Mouse (Mus musculus): ENCODE measurements around the gene Shisa7. TPM values are rescaled to one million over a fixed set of nuclear protein-coding genes. Genes with fewer than 3 reads are reported as not detected.
"Not testable (repeated sequence)": the region's sequence is repeated elsewhere in the genome, so short reads cannot be mapped to it uniquely, and the experiment has no call there.

Gene Shisa7
- polyA plus RNA-seq, 1 experiment from 2014 or later = not detected

- H3K4me1 ChIP-seq (replicated peaks) = peaks cover 13% of the 10 kb centered on the region
- H3K4me3 ChIP-seq = peak overlapping the region; percentile 79
- 68% methylated on average over 3 of the region's 3 CpGs for WGBS
- H3K27ac ChIP-seq (ENCODE audit: poor library complexity, severe bottlenecking) = no peak overlapping the region
- peak overlapping the region; percentile 98 for H3K9ac ChIP-seq
- peaks cover 43% of the 10 kb centered on the region for H3K36me3 ChIP-seq
- no peaks in the 10 kb centered on the region for H3K9me3 ChIP-seq (replicated peaks)
- no peaks in the 10 kb centered on the region for H3K27me3 ChIP-seq (replicated peaks)
- H3K4me2 ChIP-seq = peak overlapping the region; percentile 95
- ATAC-seq (ENCODE audit: insufficient number of reproducible peaks, low FRiP score) = no peak
Measured at GRCm38 (mm10) chr7:4794631-4795168, 49.8 kb downstream of the Shisa7 start.

GRCm38 (mm10) chr7:4793674-4794073, 50.8 kb downstream of the Shisa7 start:
- Histone ChIP-seq H3K4me2 (peak overlapping the region; percentile 95), H3K27ac (ENCODE audit: poor library complexity, severe bottlenecking) (peak overlapping the region; percentile 94; the same call in 1 of the 2 replicates), H3K9ac (peak overlapping the region; percentile 98), H3K27me3 (replicated peaks) (no peaks in the 10 kb centered on the region), H3K4me1 (replicated peaks) (peaks cover 13% of the 10 kb centered on the region), H3K4me3 (peak overlapping the region; percentile 79), H3K9me3 (replicated peaks) (no peaks in the 10 kb centered on the region), H3K36me3 (peaks cover 43% of the 10 kb centered on the region)
- no peak for ATAC-seq (ENCODE audit: insufficient number of reproducible peaks, low FRiP score)
- WGBS = 34% methylated on average over 4 of the region's 4 CpGs

GRCm38 (mm10) chr7:4793248-4793647, 51.2 kb downstream of the Shisa7 start:
- not testable (repeated sequence) for H3K27me3 ChIP-seq (replicated peaks); H3K9me3 ChIP-seq (replicated peaks)
- peak overlapping the region; percentile 95 for H3K4me2 ChIP-seq
- peak overlapping the region; percentile 79 for H3K4me3 ChIP-seq
- under 1% methylated on average over 31 of the region's 31 CpGs for WGBS
- H3K4me1 ChIP-seq (replicated peaks) = peaks cover 17% of the 10 kb centered on the region
- ATAC-seq (ENCODE audit: insufficient number of reproducible peaks, low FRiP score) = peak; percentile 5; the same call in 1 of the 2 replicates
- H3K9ac ChIP-seq = peak overlapping the region; percentile 98
- peak overlapping the region; percentile 94 for H3K27ac ChIP-seq (ENCODE audit: poor library complexity, severe bottlenecking)
- H3K36me3 ChIP-seq = peaks cover 43% of the 10 kb centered on the region

GRCm38 (mm10) chr7:4792278-4793212, 52.0 kb downstream of the Shisa7 start, which contains the start of gene Rpl28:
Rpl28 (plus strand) TSS chr7:4792874.
- H3K36me3 ChIP-seq = peaks cover 38% of the 10 kb centered on the region
- WGBS = 2% methylated on average over 54 of the region's 54 CpGs
- peak within 1 kb of the TSS; percentile 95 for H3K4me2 ChIP-seq
- peak within 1 kb of the TSS; percentile 79 for H3K4me3 ChIP-seq
- peak within 1 kb of the TSS; percentile 98 for H3K9ac ChIP-seq
- peak; percentile 89 for ATAC-seq (ENCODE audit: insufficient number of reproducible peaks, low FRiP score)
- H3K9me3 ChIP-seq (replicated peaks) = no peaks in the 10 kb centered on the region
- peaks cover 4% of the 10 kb centered on the region; the same call in 1 of the 2 replicates for H3K27me3 ChIP-seq (replicated peaks)
- peaks cover 17% of the 10 kb centered on the region for H3K4me1 ChIP-seq (replicated peaks)
- peak within 1 kb of the TSS; percentile 94 for H3K27ac ChIP-seq (ENCODE audit: poor library complexity, severe bottlenecking)

- H3K36me3 ChIP-seq = peaks cover 9% of the 10 kb centered on the region
Measured at GRCm38 (mm10) chr7:4789436-4789935, 55.0 kb downstream of the Shisa7 start, which contains the start of gene Tmem238. Tmem238 (minus strand) TSS chr7:4789656.

GRCm38 (mm10) chr7:4788499-4789435, 55.7 kb downstream of the Shisa7 start:
- Histone ChIP-seq H3K4me3 (peak overlapping the region; percentile 63), H3K4me2 (peak overlapping the region; percentile 94), H3K9me3 (replicated peaks) (no peaks in the 10 kb centered on the region), H3K27ac (ENCODE audit: poor library complexity, severe bottlenecking) (0 out of 2 replicates have a peak overlapping the region, but pooled peaks have one; percentile 3), H3K27me3 (replicated peaks) (peaks cover 23% of the 10 kb centered on the region), H3K4me1 (replicated peaks) (peaks cover 7% of the 10 kb centered on the region), H3K9ac (peak overlapping the region; percentile 86), H3K36me3 (peaks cover 2% of the 10 kb centered on the region)
- ATAC-seq (ENCODE audit: insufficient number of reproducible peaks, low FRiP score) = peak; percentile 52
- WGBS = 1% methylated on average over 60 of the region's 64 CpGs

More at GRCm38 (mm10) chr7:4789436-4789935, 55.0 kb downstream of the Shisa7 start, which contains the start of gene Tmem238:
- H3K9ac ChIP-seq = peak within 1 kb of the TSS; percentile 86
- H3K4me2 ChIP-seq = peak within 1 kb of the TSS; percentile 94
- H3K27ac ChIP-seq (ENCODE audit: poor library complexity, severe bottlenecking) = 0 out of 2 replicates have a peak within 1 kb of the TSS, but pooled peaks have one; percentile 3
- peak; percentile 4; the same call in 1 of the 2 replicates for ATAC-seq (ENCODE audit: insufficient number of reproducible peaks, low FRiP score)
- H3K4me1 ChIP-seq (replicated peaks) = peaks cover 14% of the 10 kb centered on the region
- peak within 1 kb of the TSS; percentile 63 for H3K4me3 ChIP-seq
- no peaks in the 10 kb centered on the region for H3K9me3 ChIP-seq (replicated peaks)
- WGBS = 6% methylated on average over 40 of the region's 40 CpGs
- H3K27me3 ChIP-seq (replicated peaks) = peaks cover 16% of the 10 kb centered on the region; the same call in 1 of the 2 replicates

- 60% methylated on average over 14 of the region's 14 CpGs for WGBS
- no peak overlapping the region for H3K4me2 ChIP-seq
- H3K36me3 ChIP-seq = no peaks in the 10 kb centered on the region
- ATAC-seq (ENCODE audit: insufficient number of reproducible peaks, low FRiP score) = peak; percentile 42; the same call in 1 of the 2 replicates
- no peak overlapping the region for H3K9ac ChIP-seq
- peaks cover 14% of the 10 kb centered on the region for H3K4me1 ChIP-seq (replicated peaks)
- H3K27me3 ChIP-seq (replicated peaks) = peaks cover 71% of the 10 kb centered on the region
- H3K9me3 ChIP-seq (replicated peaks) = no peaks in the 10 kb centered on the region
- H3K27ac ChIP-seq (ENCODE audit: poor library complexity, severe bottlenecking) = no peak overlapping the region
- H3K4me3 ChIP-seq = no peak overlapping the region
Measured at GRCm38 (mm10) chr7:4783667-4784268, 60.7 kb downstream of the Shisa7 start.

GRCm38 (mm10) chr7:4782759-4783158, 61.7 kb downstream of the Shisa7 start, which contains the start of the genes Il11 and Tmem190:
Il11 (minus strand) TSS chr7:4782859.
Tmem190 (plus strand) TSS chr7:4782937.
- no peak within 1 kb of the TSS for H3K4me2 ChIP-seq
- H3K9ac ChIP-seq = no peak within 1 kb of the TSS
- peaks cover 80% of the 10 kb centered on the region for H3K27me3 ChIP-seq (replicated peaks)
- no peaks in the 10 kb centered on the region for H3K36me3 ChIP-seq
- 80% methylated on average over 2 of the region's 2 CpGs for WGBS
- peaks cover 15% of the 10 kb centered on the region for H3K4me1 ChIP-seq (replicated peaks)
- ATAC-seq (ENCODE audit: insufficient number of reproducible peaks, low FRiP score) = no peak
- no peak within 1 kb of the TSS for H3K4me3 ChIP-seq
- no peak within 1 kb of the TSS for H3K27ac ChIP-seq (ENCODE audit: poor library complexity, severe bottlenecking)
- no peaks in the 10 kb centered on the region for H3K9me3 ChIP-seq (replicated peaks)

- Histone ChIP-seq H3K27ac (ENCODE audit: poor library complexity, severe bottlenecking) (no peak overlapping the region), H3K9ac (no peak overlapping the region), H3K9me3 (replicated peaks) (no peaks in the 10 kb centered on the region), H3K4me1 (replicated peaks) (peaks cover 19% of the 10 kb centered on the region), H3K27me3 (replicated peaks) (peaks cover 80% of the 10 kb centered on the region), H3K36me3 (no peaks in the 10 kb centered on the region), H3K4me2 (no peak overlapping the region), H3K4me3 (no peak overlapping the region)
- 45% methylated on average over 3 of the region's 3 CpGs for WGBS
- no peak for ATAC-seq (ENCODE audit: insufficient number of reproducible peaks, low FRiP score)
Measured at GRCm38 (mm10) chr7:4782130-4782529, 62.4 kb downstream of the Shisa7 start.

GRCm38 (mm10) chr7:4779921-4780320, 64.6 kb downstream of the Shisa7 start:
- Histone ChIP-seq H3K36me3 (no peaks in the 10 kb centered on the region), H3K9ac (no peak overlapping the region), H3K9me3 (replicated peaks) (peaks cover 4% of the 10 kb centered on the region; the same call in 1 of the 2 replicates), H3K4me3 (no peak overlapping the region), H3K27ac (ENCODE audit: poor library complexity, severe bottlenecking) (no peak overlapping the region), H3K4me1 (replicated peaks) (peaks cover 25% of the 10 kb centered on the region), H3K4me2 (no peak overlapping the region), H3K27me3 (replicated peaks) (peaks cover 98% of the 10 kb centered on the region)
- 0 out of 2 replicates have a peak, but pooled peaks have one; percentile 4 for ATAC-seq (ENCODE audit: insufficient number of reproducible peaks, low FRiP score)
- WGBS = 22% methylated on average over 5 of the region's 5 CpGs

All from heart, embryonic 12.5 days (tissue).